Mouse (Mus musculus) embryonic fibroblast, embryonic 13.5 days (primary cell): ENCODE measurements at regions not wholly inside any gene's neighbourhood (a gene's known extent, or its start where the extent isn't known, plus 50 kb on each side); places are given as distances from the start of the nearest gene placed in this dataset.

Experiments
- CTCF ChIP-seq: IDR thresholded peaks from 2 replicates; pipeline ENCODE4 v1.5.1; 2011; ENCODE audit warnings: mild to moderate bottlenecking, control low read depth, low read length, moderate library complexity, borderline replicate concordance; ENCODE audit not compliant: insufficient read depth
- POLR2A ChIP-seq: IDR thresholded peaks from 2 replicates; pipeline ENCODE4 v1.6.1; 2011; ENCODE audit warnings: low read depth, mild to moderate bottlenecking, control low read depth, low read length, moderate library complexity

DNA sequence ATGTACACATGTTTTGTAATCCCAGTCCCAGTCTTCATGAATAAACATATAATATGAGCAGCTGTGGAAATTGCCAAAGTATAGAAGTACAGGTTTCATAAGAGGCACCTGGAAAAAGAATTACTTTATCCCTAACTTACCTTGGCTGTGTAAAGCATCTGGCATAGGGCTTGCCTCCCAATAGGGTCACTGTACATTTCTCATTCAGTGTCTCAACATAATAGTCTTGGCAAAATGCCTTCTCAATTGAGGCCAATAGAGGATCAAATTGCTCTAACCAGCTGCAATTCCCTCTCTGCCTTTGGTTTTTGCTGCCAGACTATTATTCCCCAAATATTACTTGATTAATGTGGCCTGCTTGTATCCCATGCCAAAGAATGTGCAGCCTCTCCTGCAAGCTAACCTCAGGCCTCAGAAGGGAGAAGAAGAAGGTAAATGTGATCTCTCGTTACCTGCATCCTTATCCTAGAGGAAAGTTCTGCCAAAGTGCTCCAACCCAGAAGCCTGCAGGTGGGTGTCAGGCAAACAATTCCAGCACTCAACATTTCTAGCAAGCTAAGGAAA is 158.2 kb upstream of the Cp start:
- no peak for TF ChIP-seq CTCF
- no peak for TF ChIP-seq POLR2A
